In the genomic region with DNA sequence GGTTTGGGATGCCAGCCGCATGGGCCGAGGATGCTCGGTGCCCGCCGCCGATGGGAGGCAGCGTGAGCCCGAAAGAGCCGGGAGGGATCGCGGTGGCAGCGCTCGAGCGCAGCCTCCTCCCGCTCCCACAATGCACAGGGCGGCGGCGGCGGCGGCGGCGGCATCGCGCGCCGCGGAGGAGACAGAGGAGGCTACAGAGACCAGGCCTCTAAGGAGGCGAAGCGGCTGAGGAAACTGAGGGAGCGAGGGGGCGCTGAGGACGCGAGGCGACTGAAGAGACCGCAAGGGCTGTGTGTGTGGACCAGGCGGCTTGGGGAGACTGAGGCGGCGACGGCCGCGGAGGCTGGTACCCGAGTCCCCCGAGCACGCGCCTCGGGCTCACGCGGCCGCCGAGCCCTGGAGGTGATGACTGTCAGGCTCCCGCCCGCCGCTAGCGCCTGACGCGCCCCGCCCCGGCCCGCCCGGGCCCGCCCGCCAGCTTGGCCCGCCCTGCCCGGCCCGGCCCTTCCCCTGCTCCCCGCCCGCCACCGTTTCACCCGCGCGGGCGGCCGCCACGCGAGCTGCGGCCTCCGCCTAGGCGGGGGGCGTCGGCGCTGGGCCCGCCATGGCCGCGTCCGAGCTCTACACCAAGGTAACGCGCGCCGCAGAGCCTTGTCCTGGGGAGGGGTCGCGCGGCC, we compare ENCODE assay signal across 8 mouse cellular contexts. TPM values are rescaled to one million over a fixed set of nuclear protein-coding genes. Genes with fewer than 3 reads are reported as not detected.
DNase-seq lines count a peak whose midpoint lies in the region; ATAC-seq and TF ChIP-seq lines count a peak whose summit lies in the region.

No protein-coding gene starts in this region.

- TF ChIP-seq EP300 in ES-Bruce4 (IDR thresholded peaks at IDR 0.05; ENCODE audit: insufficient read depth, low read depth, low read length), result no peak
- no peak for TF ChIP-seq EP300 in liver, postnatal 0 days (IDR thresholded peaks at IDR 0.05; ENCODE audit: low read depth)

- H3K27ac ChIP-seq in ES-Bruce4 (ENCODE audit: insufficient read depth, low read length), result peak overlapping the region; percentile 46
- H3K27ac ChIP-seq in forebrain, embryonic 12.5 days, result peak overlapping the region; percentile 98
- H3K27ac ChIP-seq in liver, postnatal 0 days (ENCODE audit: low read depth), result peak overlapping the region; percentile 63
- H3K27ac ChIP-seq in neural tube, embryonic 13.5 days (replicated peaks), result peak overlapping the region; percentile 96

- H3K4me2 ChIP-seq in forebrain, embryonic 12.5 days, result peak overlapping the region; percentile 63
- peak overlapping the region; percentile 82 for H3K4me2 ChIP-seq in liver, postnatal 0 days (ENCODE audit: low read depth, low read length)
- H3K4me2 ChIP-seq in neural tube, embryonic 13.5 days, result peak overlapping the region; percentile 62

- no peak for TF ChIP-seq CTCF in ES-Bruce4 (IDR thresholded peaks at IDR 0.05; ENCODE audit: low read depth, low read length)
- TF ChIP-seq CTCF in liver, postnatal 0 days (IDR thresholded peaks at IDR 0.05; ENCODE audit: low read depth), result no peak

- DNase-seq in c-Kit-positive CD71-positive TER-119-positive erythroid progenitor cells, embryonic 14.5 days (ENCODE audit: low spot score), result peak; percentile 60
- DNase-seq in heart, postnatal 10 days, result peak; percentile 74 to 83
- DNase-seq in kidney, postnatal 4 days, result peak; percentile 79 to 86
- DNase-seq in liver, postnatal 0 days, result peak; percentile 80
- peak; percentile 54 for DNase-seq in telencephalon, adult 2 months (ENCODE audit: low read depth, low spot score)

- no peaks in the 10 kb centered on the region for H3K27me3 ChIP-seq in ES-Bruce4 (ENCODE audit: control insufficient read depth, insufficient read depth, low read length, poor library complexity, severe bottlenecking)
- H3K27me3 ChIP-seq in forebrain, embryonic 12.5 days, result no peaks in the 10 kb centered on the region
- peaks cover 18% of the 10 kb centered on the region for H3K27me3 ChIP-seq in liver, postnatal 0 days (ENCODE audit: insufficient read depth, low read length)
- no peaks in the 10 kb centered on the region for H3K27me3 ChIP-seq in neural tube, embryonic 13.5 days

- H3K9ac ChIP-seq in ES-Bruce4 (ENCODE audit: low read depth, poor library complexity, severe bottlenecking), result peak overlapping the region; percentile 45
- H3K9ac ChIP-seq in forebrain, embryonic 12.5 days, result peak overlapping the region; percentile 95
- H3K9ac ChIP-seq in liver, postnatal 0 days (replicated peaks), result peak overlapping the region; percentile 51
- H3K9ac ChIP-seq in neural tube, embryonic 13.5 days, result peak overlapping the region; percentile 97

- peak; percentile 95 for ATAC-seq in forebrain, embryonic 12.5 days (ENCODE audit: low FRiP score)
- peak; percentile 96 for ATAC-seq in liver, postnatal 0 days
- peak; percentile 96 for ATAC-seq in neural tube, embryonic 13.5 days (ENCODE audit: low read depth)

- intact Hi-C loops in heart, postnatal 10 days (cut with DNase I), result no loop called here

- no peaks in the 10 kb centered on the region for H3K9me3 ChIP-seq in ES-Bruce4 (replicated peaks; ENCODE audit: control insufficient read depth, insufficient read depth, low read length, poor library complexity, severe bottlenecking)
- H3K9me3 ChIP-seq in forebrain, embryonic 12.5 days, result no peaks in the 10 kb centered on the region
- no peaks in the 10 kb centered on the region for H3K9me3 ChIP-seq in liver, postnatal 0 days (ENCODE audit: low read length)
- H3K9me3 ChIP-seq in neural tube, embryonic 13.5 days, result no peaks in the 10 kb centered on the region

- WGBS in forebrain, embryonic 12.5 days, result under 1% methylated on average over 79 of the region's 92 CpGs
- 1% methylated on average over 37 of the region's 92 CpGs for WGBS in liver, postnatal 0 days (ENCODE audit: insufficient replicate concordance)
- WGBS in neural tube, embryonic 13.5 days, result 0% methylated on average over 50 of the region's 92 CpGs

- H3K4me1 ChIP-seq in ES-Bruce4 (ENCODE audit: control insufficient read depth, insufficient read depth, low read length), result no peaks in the 10 kb centered on the region
- H3K4me1 ChIP-seq in forebrain, embryonic 12.5 days, result peaks cover 20% of the 10 kb centered on the region
- H3K4me1 ChIP-seq in liver, postnatal 0 days (ENCODE audit: insufficient read depth), result peaks cover 10% of the 10 kb centered on the region
- peaks cover 30% of the 10 kb centered on the region for H3K4me1 ChIP-seq in neural tube, embryonic 13.5 days (replicated peaks)

- H3K4me3 ChIP-seq in ES-Bruce4 (ENCODE audit: low read depth, low read length), result peak overlapping the region; percentile 83
- H3K4me3 ChIP-seq in forebrain, embryonic 12.5 days (replicated peaks), result peak overlapping the region; percentile 86
- peak overlapping the region; percentile 53 for H3K4me3 ChIP-seq in liver, postnatal 0 days (ENCODE audit: low read depth, low read length)
- H3K4me3 ChIP-seq in neural tube, embryonic 13.5 days, result peak overlapping the region; percentile 88

- no peaks in the 10 kb centered on the region for H3K36me3 ChIP-seq in ES-Bruce4 (ENCODE audit: control insufficient read depth, insufficient read depth, low read length, poor library complexity, severe bottlenecking)
- no peaks in the 10 kb centered on the region for H3K36me3 ChIP-seq in forebrain, embryonic 12.5 days (replicated peaks)
- H3K36me3 ChIP-seq in liver, postnatal 0 days (replicated peaks; ENCODE audit: insufficient read depth, low read length), result no peaks in the 10 kb centered on the region
- no peaks in the 10 kb centered on the region for H3K36me3 ChIP-seq in neural tube, embryonic 13.5 days

- TF ChIP-seq POLR2A in ES-Bruce4 (IDR thresholded peaks at IDR 0.05; ENCODE audit: insufficient read depth, low read length), result peak; percentile 43

RNA-seq across cellular contexts. Expression of a gene that starts 0.4 kb away (rescaled TPM):
- polyA plus RNA-seq in ES-Bruce4 (2011; ENCODE audit: insufficient read depth, insufficient read length, low read depth, missing spikeins), result 91.8 and 98.0 TPM in 2 replicates
- polyA plus RNA-seq in forebrain, embryonic 12.5 days (2016; fragmentation: Nextera tagmentation; extraction: Ambion mirVana), result 36.8 and 45.9 TPM in 2 replicates
- total RNA-seq in heart, postnatal 10 days (2021), result 10 to 100 TPM; 18.1 to 18.4 TPM
- polyA plus RNA-seq in liver, postnatal 0 days (2015; fragmentation: Nextera tagmentation; extraction: Ambion mirVana), result 1.2 and 1.3 TPM in 2 replicates
- 33.1 and 33.5 TPM in 2 replicates for polyA plus RNA-seq in neural tube, embryonic 13.5 days (2015; fragmentation: Nextera tagmentation; extraction: Ambion mirVana)

RNA-seq across cellular contexts. Expression of a gene that starts 33.8 kb away (rescaled TPM):
- 262 and 284 TPM in 2 replicates for polyA plus RNA-seq in ES-Bruce4 (2011; ENCODE audit: insufficient read depth, insufficient read length, low read depth, missing spikeins)
- polyA plus RNA-seq in forebrain, embryonic 12.5 days (2016; fragmentation: Nextera tagmentation; extraction: Ambion mirVana), result 321 and 326 TPM in 2 replicates
- total RNA-seq in heart, postnatal 10 days (2021), result 100 to 1,000 TPM; 157 to 163 TPM
- polyA plus RNA-seq in liver, postnatal 0 days (2015; fragmentation: Nextera tagmentation; extraction: Ambion mirVana), result 187 and 189 TPM in 2 replicates
- polyA plus RNA-seq in neural tube, embryonic 13.5 days (2015; fragmentation: Nextera tagmentation; extraction: Ambion mirVana), result 228 and 239 TPM in 2 replicates

Comparison
In these comparisons a context has a peak if more than half of its experiments do, and no peak if none do; other contexts are left out.
1. Peak in every context shown above with its lines: DNase-seq, ATAC-seq, H3K4me3 ChIP-seq and H3K27ac ChIP-seq.
2. H3K27ac ChIP-seq: peak in every context shown above with its lines; median percentile 98 in forebrain, embryonic 12.5 days; 96 in neural tube, embryonic 13.5 days; 63 in liver, postnatal 0 days; 46 in ES-Bruce4.
3. H3K9ac ChIP-seq: peak in every context shown above with its lines; median percentile 97 in neural tube, embryonic 13.5 days; 95 in forebrain, embryonic 12.5 days; 51 in liver, postnatal 0 days; 45 in ES-Bruce4.
4. RNA of a gene that starts 0.4 kb away (polyA plus RNA-seq): 91.8 to 98.0 TPM in ES-Bruce4, 36.8 to 45.9 TPM in forebrain, embryonic 12.5 days and 33.1 to 33.5 TPM in neural tube, embryonic 13.5 days; 1.2 to 1.3 TPM in liver, postnatal 0 days; every median in the first group is over 10 times any median in the second.